Mouse (Mus musculus): ENCODE measurements at regions not wholly inside any gene's neighbourhood (a gene's known extent, or its start where the extent isn't known, plus 50 kb on each side); places are given as distances from the start of the nearest gene placed in this dataset.

DNA sequence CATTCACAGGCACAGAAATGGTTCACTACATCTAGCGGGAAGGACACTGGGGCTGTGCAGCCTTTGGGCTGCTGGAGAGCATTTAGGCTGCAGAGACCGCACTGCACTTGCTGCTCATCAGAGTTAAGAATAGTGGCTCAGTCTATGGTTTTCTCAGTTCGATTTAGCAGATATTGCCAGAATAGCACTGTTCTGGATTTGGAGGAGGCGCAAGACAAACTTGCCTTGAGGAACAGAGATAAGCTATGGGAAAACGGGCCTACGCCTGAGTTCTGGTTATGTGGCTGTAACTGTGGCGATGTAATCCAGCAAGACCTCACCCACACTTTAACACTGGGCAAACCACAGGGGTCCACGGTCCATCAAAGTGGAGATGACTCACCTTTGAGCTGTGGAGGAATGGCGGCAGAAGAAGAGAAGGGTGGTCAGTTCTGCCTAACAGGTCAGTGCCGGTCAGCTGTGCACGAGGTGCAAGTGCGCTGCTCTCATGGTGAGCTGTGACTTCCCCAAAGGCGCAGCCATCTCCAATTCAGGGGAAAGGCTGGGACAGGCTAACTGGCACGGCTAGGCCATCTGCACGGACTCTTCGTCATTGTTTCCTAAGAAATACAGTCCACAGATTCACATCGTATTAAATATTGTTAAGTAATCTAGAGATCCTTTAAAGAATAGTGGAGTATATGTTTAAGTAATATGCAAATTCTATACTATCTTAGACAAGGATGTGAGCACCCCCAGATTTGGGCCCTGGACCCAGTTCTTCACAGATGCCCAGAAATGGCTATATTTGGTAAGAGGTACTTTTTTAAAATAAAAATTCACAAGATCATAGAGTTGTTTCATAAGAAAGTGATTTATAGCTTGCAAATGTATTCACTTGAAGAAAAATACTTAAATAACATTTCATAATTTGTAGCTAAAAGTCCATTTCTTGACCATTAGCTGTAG is 118.7 kb upstream of the Sgk1 start:
- H3K27me3 ChIP-seq (ENCODE audit: insufficient read depth, poor library complexity, severe bottlenecking), result no peaks in the 10 kb centered on the region

DNA sequence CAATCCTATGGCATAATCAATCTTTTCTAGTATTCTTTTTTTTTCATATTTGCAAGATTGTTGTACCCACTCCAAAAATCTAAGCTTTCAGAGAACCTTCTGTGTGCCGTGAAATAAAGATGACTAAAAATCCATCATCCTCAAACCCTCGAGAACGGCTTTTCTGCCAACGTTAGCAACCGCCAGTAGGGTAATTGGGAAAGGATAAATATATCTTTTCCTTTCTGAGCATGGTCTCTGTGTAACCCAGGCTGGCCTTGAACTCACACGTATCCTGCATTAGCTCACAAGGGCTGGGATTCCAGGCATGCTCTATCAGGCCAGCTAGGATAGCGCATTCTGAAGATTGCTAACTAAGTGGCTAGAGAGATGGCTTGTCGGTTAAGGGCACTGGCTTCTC is 117.9 kb upstream of the Sgk1 start:
- WGBS, result 86% methylated on average over 8 of the region's 8 CpGs
- Histone ChIP-seq H3K4me1 (no peaks in the 10 kb centered on the region), H3K4me3 (no peak overlapping the region), H3K27ac (no peak overlapping the region), H3K9me3 (no peaks in the 10 kb centered on the region), H3K36me3 (no peaks in the 10 kb centered on the region), H3K27me3 (ENCODE audit: insufficient read depth, poor library complexity, severe bottlenecking) (no peaks in the 10 kb centered on the region)
- DNase-seq (ENCODE audit: low spot score), result no peak

More for the DNA sequence above, 118.7 kb upstream of the Sgk1 start:
- H3K4me3 ChIP-seq, result no peak overlapping the region
- H3K4me1 ChIP-seq, result no peaks in the 10 kb centered on the region
- no peak for DNase-seq (ENCODE audit: low spot score)
- no peak overlapping the region for H3K27ac ChIP-seq
- no peaks in the 10 kb centered on the region for H3K9me3 ChIP-seq
- WGBS, result 90% methylated on average over 17 of the region's 17 CpGs
- H3K36me3 ChIP-seq, result no peaks in the 10 kb centered on the region

DNA sequence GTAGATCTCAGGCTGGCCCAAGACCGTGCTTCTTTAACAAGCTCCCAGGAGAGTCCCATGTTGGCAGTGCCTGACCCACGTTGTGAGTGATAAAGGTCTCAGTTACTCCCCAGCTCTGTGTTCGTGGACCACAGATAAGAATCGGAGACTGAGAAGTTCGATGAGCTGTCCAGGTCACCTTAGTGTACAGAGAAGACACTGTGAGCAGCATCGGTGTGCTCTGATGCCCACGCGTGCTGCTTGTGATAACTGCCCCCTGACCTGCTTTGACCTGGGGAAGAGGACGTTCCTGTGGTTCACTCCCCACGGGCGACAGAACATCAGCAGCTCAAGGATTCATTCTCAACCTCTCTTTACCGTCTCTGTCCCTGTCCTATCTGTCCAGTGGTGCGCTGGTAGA is 117.1 kb upstream of the Sgk1 start:
- 76% methylated on average over 13 of the region's 13 CpGs for WGBS
- H3K27me3 ChIP-seq (ENCODE audit: insufficient read depth, poor library complexity, severe bottlenecking), result no peaks in the 10 kb centered on the region
- DNase-seq (ENCODE audit: low spot score), result no peak

DNA sequence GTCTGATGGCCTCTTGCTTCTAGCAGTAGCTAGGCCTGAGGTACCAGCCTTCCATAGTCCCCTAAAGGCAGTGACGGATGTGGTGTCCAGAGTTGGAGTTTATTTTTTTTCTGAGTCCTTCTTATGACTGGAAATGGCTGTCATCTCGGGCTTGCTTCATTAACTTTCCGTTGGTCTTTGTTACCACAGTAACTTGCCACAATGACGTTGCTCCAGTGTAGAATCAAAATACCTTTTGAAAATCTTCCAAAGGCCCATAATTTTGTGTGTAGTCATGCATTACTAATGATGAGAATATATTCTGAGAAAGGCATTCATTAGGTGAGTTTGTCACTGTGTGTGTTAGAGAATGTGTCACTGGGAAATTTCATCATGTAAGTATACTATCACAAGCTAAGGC is 108.4 kb upstream of the Sgk1 start:
- no peaks in the 10 kb centered on the region for H3K27me3 ChIP-seq (ENCODE audit: insufficient read depth, poor library complexity, severe bottlenecking)
- WGBS, result 78% methylated on average over 4 of the region's 4 CpGs
- H3K4me1 ChIP-seq, result no peaks in the 10 kb centered on the region
- DNase-seq (ENCODE audit: low spot score), result no peak
- no peaks in the 10 kb centered on the region for H3K36me3 ChIP-seq
- H3K9me3 ChIP-seq, result no peaks in the 10 kb centered on the region
- no peak overlapping the region for H3K27ac ChIP-seq
- no peak overlapping the region for H3K4me3 ChIP-seq

More for the DNA sequence above, 117.1 kb upstream of the Sgk1 start:
- H3K4me3 ChIP-seq, result no peak overlapping the region
- no peaks in the 10 kb centered on the region for H3K9me3 ChIP-seq
- H3K27ac ChIP-seq, result no peak overlapping the region
- no peaks in the 10 kb centered on the region for H3K36me3 ChIP-seq
- no peaks in the 10 kb centered on the region for H3K4me1 ChIP-seq

DNA sequence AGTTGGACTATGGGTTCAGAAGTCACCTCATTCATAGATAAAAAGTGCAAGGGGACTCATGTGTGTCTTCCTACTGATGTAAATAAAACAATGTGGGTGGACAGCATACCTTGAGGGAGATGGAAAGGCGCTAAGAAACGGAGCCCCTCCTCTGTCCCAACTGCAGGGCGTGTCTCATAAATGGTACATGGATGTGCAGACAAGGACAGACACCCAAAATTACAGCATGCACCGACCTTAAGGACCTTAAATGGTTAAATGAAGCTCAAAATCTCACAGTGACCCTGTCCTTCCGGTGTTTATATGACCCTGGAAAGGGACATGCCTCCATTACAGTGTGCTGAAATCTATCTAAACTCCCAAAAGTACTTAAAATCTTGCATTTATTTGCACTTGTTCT is 106.5 kb upstream of the Sgk1 start:
- no peak overlapping the region for H3K27ac ChIP-seq
- H3K9me3 ChIP-seq, result no peaks in the 10 kb centered on the region
- no peaks in the 10 kb centered on the region for H3K27me3 ChIP-seq (ENCODE audit: insufficient read depth, poor library complexity, severe bottlenecking)
- 0 out of 2 replicates have a peak, but pooled peaks cover 1% of the 10 kb centered on the region for H3K4me1 ChIP-seq
- no peak overlapping the region for H3K4me3 ChIP-seq
- DNase-seq (ENCODE audit: low spot score), result no peak
- no peaks in the 10 kb centered on the region for H3K36me3 ChIP-seq
- 81% methylated on average over 5 of the region's 5 CpGs for WGBS

DNA sequence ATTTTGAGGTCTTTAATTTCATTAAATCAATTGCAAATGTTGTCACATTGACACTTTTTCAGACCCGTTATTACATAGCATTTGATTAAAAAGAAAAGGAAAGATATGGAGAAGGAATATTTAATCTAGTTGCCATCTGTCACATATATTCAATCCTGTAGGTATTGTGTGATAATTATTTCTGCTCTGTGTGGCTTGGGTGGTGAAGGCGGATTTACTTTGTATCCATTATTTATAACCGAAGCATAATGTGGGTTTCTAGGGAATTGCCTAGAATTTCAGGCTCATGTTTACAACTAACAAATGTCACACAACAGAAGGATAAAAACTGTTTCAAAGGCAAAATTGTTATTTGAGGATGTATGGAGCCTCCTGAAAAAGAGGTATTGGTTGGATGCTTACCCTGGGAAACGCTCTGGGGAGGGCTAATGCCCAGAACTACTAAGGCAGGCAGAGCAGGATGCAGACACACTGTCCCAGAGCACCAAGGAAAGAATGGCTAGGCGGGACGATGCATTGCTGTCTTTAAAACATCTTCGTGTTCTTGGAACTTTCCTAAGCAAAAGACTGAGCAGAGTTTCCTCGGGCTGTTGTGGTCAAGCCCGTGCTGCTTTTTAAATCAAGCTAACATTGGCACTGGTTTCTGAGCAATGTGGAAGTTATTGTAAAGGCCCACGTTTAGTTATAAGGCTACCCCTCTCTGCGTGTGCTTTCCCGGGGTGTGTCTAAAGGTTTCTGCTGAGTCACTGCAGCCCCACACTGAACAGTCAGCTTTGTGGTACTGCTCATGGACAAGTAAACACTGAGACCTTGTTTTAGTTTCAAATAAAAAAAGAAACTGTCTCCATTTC is 105.8 kb upstream of the Sgk1 start:
- WGBS, result 73% methylated on average over 12 of the region's 12 CpGs
- DNase-seq (ENCODE audit: low spot score), result no peak
- H3K27ac ChIP-seq, result no peak overlapping the region

DNA sequence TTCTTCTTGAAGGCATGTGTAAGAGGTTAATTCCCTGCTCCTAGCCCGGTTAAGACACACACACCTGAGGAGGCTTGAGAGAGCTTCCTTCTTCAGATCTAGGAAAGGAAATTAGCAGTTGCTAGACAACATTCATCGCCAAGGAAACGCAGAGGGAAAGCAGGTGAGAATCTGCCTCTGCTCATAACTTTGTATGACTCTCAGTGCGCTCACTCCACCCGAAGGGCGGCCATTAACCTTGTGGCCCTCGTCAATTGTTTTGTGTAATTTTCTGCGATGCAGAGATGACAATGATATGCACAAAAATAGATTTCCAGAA is 105.3 kb upstream of the Sgk1 start:
- WGBS, result 82% methylated on average over 8 of the region's 8 CpGs
- H3K9me3 ChIP-seq, result no peaks in the 10 kb centered on the region
- H3K4me1 ChIP-seq, result peaks cover 6% of the 10 kb centered on the region; the same call in 1 of the 2 replicates
- H3K27me3 ChIP-seq (ENCODE audit: insufficient read depth, poor library complexity, severe bottlenecking), result no peaks in the 10 kb centered on the region
- DNase-seq (ENCODE audit: low spot score), result no peak
- no peaks in the 10 kb centered on the region for H3K36me3 ChIP-seq
- no peak overlapping the region for H3K27ac ChIP-seq
- H3K4me3 ChIP-seq, result no peak overlapping the region

More for the DNA sequence above, 105.8 kb upstream of the Sgk1 start:
- Histone ChIP-seq H3K36me3 (no peaks in the 10 kb centered on the region), H3K27me3 (ENCODE audit: insufficient read depth, poor library complexity, severe bottlenecking) (no peaks in the 10 kb centered on the region), H3K9me3 (no peaks in the 10 kb centered on the region), H3K4me1 (peaks cover 6% of the 10 kb centered on the region; the same call in 1 of the 2 replicates), H3K4me3 (no peak overlapping the region)

DNA sequence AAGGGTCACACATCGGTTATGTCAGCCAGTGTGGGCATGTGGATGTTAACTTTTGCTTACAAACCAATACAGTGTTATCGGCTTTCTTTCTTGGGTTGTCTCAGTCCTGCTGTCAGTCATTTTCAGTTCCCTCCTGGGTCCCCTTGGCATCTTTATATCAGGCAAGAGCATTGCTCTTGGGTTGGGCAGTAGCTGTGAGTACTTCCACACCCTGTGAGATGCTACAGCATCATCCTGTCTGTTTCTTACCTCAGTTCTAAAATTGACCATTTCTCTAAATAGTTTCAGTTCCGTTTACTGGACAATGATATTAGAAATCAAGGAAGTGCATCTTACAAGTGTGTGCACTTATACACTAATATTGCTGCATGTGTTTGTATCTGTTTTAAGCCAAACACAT is 104.9 kb upstream of the Sgk1 start:
- no peak for DNase-seq (ENCODE audit: low spot score)
- Histone ChIP-seq H3K27me3 (ENCODE audit: insufficient read depth, poor library complexity, severe bottlenecking) (no peaks in the 10 kb centered on the region), H3K4me1 (peaks cover 6% of the 10 kb centered on the region; the same call in 1 of the 2 replicates), H3K27ac (no peak overlapping the region), H3K36me3 (no peaks in the 10 kb centered on the region), H3K4me3 (no peak overlapping the region), H3K9me3 (no peaks in the 10 kb centered on the region)
- 89% methylated on average over 3 of the region's 3 CpGs for WGBS

DNA sequence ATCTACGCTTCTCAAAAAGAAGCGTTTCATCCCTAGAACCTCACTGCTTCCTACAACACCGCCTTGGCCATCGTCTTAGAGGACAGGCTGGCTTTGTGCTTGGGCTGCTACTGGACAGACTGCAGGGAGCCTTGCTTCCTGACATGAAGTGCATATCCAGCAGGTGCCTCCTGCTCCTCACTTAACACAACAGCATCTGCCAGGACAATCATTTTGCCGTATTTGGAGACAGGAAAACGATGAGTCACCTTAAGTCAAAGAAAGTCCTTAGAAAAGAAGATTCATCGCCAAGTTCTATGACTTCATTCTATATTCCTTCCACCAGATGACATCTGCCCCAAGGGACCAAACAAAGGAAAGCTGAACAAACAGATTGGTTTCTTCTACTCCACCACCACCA is 98.5 kb upstream of the Sgk1 start:
- Histone ChIP-seq H3K4me1 (peaks cover 6% of the 10 kb centered on the region; the same call in 1 of the 2 replicates), H3K27me3 (ENCODE audit: insufficient read depth, poor library complexity, severe bottlenecking) (no peaks in the 10 kb centered on the region), H3K9me3 (no peaks in the 10 kb centered on the region), H3K36me3 (no peaks in the 10 kb centered on the region), H3K27ac (no peak overlapping the region), H3K4me3 (no peak overlapping the region)
- 80% methylated on average over 7 of the region's 7 CpGs for WGBS
- no peak for DNase-seq (ENCODE audit: low spot score)

DNA sequence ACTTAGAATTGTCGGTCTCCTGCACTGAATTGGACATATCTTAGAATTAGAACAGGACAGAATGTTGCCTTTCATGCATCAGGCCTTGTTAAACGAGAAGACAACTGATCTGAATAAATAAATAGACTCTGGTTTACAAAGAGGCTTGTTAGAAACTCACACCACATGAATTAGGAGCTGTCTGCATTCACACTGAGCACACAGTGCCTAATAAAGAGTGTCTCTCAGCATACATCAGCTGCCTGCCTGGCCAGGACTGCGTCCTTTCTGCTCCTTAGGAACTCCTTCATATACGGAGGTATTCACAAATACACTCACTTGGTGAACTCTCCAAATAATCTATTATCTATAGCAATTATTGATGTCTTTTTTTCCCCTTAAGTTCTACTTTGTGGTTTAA is 96.9 kb upstream of the Sgk1 start:
- Histone ChIP-seq H3K27ac (no peak overlapping the region), H3K4me3 (no peak overlapping the region), H3K36me3 (no peaks in the 10 kb centered on the region), H3K9me3 (no peaks in the 10 kb centered on the region), H3K27me3 (ENCODE audit: insufficient read depth, poor library complexity, severe bottlenecking) (no peaks in the 10 kb centered on the region), H3K4me1 (peaks cover 12% of the 10 kb centered on the region)
- WGBS, result 75% methylated on average over 4 of the region's 4 CpGs
- DNase-seq (ENCODE audit: low spot score), result no peak

DNA sequence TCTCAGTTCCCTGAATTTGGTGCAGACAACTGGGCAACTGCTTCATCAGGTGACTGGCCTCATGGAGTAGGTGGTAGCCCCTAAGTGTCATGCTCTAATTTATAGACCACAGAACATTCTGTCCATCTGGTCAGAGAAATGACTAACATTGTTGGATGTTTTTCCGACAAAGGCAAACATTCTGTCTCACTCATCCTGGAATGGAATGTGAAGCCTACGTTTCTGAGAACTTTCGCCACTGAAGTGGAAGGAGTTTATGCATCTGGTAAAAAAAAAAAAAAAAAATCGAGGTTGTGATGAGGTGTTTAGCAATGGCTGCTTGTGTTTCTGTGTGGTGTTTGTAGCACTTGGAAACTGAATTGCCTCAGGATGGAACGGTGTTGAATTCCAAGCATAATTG is 96.2 kb upstream of the Sgk1 start:
- Histone ChIP-seq H3K36me3 (no peaks in the 10 kb centered on the region), H3K27ac (no peak overlapping the region), H3K9me3 (no peaks in the 10 kb centered on the region), H3K4me1 (peaks cover 13% of the 10 kb centered on the region), H3K4me3 (no peak overlapping the region), H3K27me3 (ENCODE audit: insufficient read depth, poor library complexity, severe bottlenecking) (no peaks in the 10 kb centered on the region)
- 75% methylated on average over 5 of the region's 5 CpGs for WGBS
- no peak for DNase-seq (ENCODE audit: low spot score)

DNA sequence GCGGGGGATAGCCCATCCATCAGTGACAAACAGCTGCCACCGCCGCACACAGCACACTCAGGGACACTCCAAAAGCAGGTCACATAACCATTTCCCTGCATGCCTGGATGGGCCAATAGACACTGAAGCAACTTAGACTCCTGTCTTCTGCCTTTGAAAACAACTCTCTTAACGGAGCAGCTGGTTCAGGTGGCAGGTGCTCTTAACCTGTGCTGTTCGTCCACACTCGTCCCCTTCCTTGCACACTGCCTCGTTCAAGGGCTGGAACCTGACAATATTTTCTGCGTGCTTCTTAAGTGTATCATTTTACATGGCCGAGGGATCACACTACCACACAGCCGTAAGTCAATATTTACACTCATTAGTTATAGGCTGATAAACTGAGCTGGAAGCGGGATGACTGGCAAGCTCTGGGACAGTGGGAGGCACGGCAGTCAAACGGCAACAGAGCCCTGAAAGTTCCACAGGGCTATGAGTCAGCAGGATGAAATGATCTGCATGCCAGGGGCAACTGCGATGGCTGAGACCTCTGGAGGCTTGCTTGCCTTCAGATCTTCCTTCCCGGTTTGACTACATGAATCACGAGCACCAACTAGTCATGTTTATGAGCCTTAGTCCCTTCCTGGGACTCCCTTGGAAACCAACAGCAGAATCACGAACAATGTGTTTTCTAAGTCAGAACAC is 92.0 kb upstream of the Sgk1 start:
- no peak for DNase-seq (ENCODE audit: low spot score)
- Histone ChIP-seq H3K27ac (peak overlapping the region; percentile 22; the same call in 1 of the 2 replicates), H3K9me3 (no peaks in the 10 kb centered on the region), H3K4me3 (no peak overlapping the region), H3K27me3 (ENCODE audit: insufficient read depth, poor library complexity, severe bottlenecking) (no peaks in the 10 kb centered on the region), H3K4me1 (peaks cover 12% of the 10 kb centered on the region), H3K36me3 (no peaks in the 10 kb centered on the region)
- 55% methylated on average over 17 of the region's 17 CpGs for WGBS

DNA sequence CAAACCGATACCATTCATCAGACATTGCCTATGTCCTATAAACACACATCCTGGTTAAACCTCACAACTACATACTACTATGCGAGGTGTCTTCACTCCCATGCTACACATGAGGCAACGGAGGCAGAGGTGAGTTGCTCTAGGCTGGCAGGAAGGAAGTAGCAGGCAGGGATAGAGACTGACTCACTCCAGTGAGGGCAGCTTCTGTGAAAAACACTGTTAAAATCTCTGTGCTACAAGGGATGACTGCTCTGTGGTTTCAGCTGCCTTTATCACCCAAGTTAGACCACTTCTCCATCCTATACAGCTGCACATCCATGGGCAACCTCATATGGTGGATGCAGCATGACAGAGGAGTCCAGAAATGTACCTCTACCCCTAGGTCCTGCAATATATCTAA is 91.0 kb upstream of the Sgk1 start:
- H3K36me3 ChIP-seq, result no peaks in the 10 kb centered on the region
- peaks cover 12% of the 10 kb centered on the region for H3K4me1 ChIP-seq
- H3K27me3 ChIP-seq (ENCODE audit: insufficient read depth, poor library complexity, severe bottlenecking), result no peaks in the 10 kb centered on the region
- DNase-seq (ENCODE audit: low spot score), result no peak
- no peak overlapping the region for H3K27ac ChIP-seq
- H3K9me3 ChIP-seq, result no peaks in the 10 kb centered on the region
- H3K4me3 ChIP-seq, result no peak overlapping the region
- 78% methylated on average over 3 of the region's 3 CpGs for WGBS
